In the genomic region with DNA sequence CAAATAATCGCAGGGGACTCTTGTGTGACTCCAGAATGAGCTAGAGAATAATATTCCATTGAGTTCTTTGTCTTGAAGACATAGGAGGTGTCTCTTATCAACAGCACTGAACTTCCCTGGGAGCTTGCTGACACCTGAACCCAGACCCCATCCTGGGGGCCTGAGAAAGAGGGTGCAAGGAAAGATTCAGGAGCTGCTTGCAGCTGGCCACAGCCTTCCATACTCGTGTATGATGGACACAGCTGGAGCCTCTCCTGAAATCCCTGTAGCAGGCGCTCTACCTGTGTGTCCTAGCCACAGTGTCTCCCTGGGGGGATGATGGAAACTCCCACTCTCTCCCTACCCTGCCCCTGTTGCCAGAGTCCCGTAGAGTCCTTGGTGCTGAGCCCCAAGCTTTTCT, we compare ENCODE assay signal across 28 mouse cellular contexts. TPM values are rescaled to one million over a fixed set of nuclear protein-coding genes. Genes with fewer than 3 reads are reported as not detected.
"Had no signal": no experiment of that assay in that cellular context is flagged by ENCODE, and none has a peak within 500 bp of the region (broad histone marks: within the 10 kb centered on the region; RNA-seq: fewer than 3 reads in every experiment).

No protein-coding gene starts in this region.

- H3K4me1 ChIP-seq: liver, embryonic 15.5 days; midbrain, embryonic 12.5 days had no signal

- DNase-seq: kidney, adult 2 months; kidney, postnatal 25 days; layer of hippocampus, adult 9-11 months; lung, adult 2 months; lung, postnatal 14 days; right cerebral cortex, adult 18-20 months; right cerebral cortex, postnatal 14 days; right cerebral cortex, postnatal 4 days; thymus, adult 18-20 months had no signal

- H3K27ac ChIP-seq: kidney, postnatal 0 days; layer of hippocampus, adult 2 months; limb, embryonic 10.5 days; limb, embryonic 13.5 days; liver, embryonic 15.5 days; midbrain, embryonic 12.5 days; stomach, postnatal 0 days had no signal

- ATAC-seq: intestine, postnatal 0 days; midbrain, embryonic 16.5 days had no signal

- H3K4me2 ChIP-seq: limb, embryonic 13.5 days; liver, embryonic 15.5 days; midbrain, embryonic 12.5 days had no signal

- H3K4me3 ChIP-seq: layer of hippocampus, adult 2 months; limb, embryonic 10.5 days; limb, embryonic 13.5 days; liver, embryonic 15.5 days; midbrain, embryonic 12.5 days; myocyte had no signal

- H3K27me3 ChIP-seq: midbrain, embryonic 12.5 days had no signal

- H3K9ac ChIP-seq: limb, embryonic 13.5 days; liver, embryonic 15.5 days; midbrain, embryonic 12.5 days had no signal

- H3K36me3 ChIP-seq: limb, embryonic 10.5 days; limb, embryonic 13.5 days; liver, embryonic 15.5 days; midbrain, embryonic 12.5 days had no signal

- H3K9me3 ChIP-seq: limb, embryonic 10.5 days; liver, embryonic 15.5 days; midbrain, embryonic 12.5 days had no signal

RNA-seq across cellular contexts. Expression of gene Zbp1, which starts 6.5 kb away (rescaled TPM):
- total RNA-seq: layer of hippocampus, postnatal 25 days; left cerebral cortex, adult 18-20 months; left cerebral cortex, postnatal 25 days had no signal
- polyA plus RNA-seq: kidney, embryonic 14.5 days; limb, embryonic 10.5 days; midbrain, embryonic 16.5 days; neural tube, embryonic 11.5 days had no signal

RNA-seq across cellular contexts. Expression of gene Pck1, which starts 59.4 kb away (rescaled TPM):
- total RNA-seq: layer of hippocampus, adult 2 months; layer of hippocampus, postnatal 25 days; left cerebral cortex, adult 18-20 months; left cerebral cortex, postnatal 25 days; megakaryocyte progenitor cell, adult 5-6 weeks; megakaryocyte-erythroid progenitor cell, adult 5-6 weeks; monocyte, adult 5-6 weeks had no signal
- polyA plus RNA-seq: limb, embryonic 10.5 days; limb, embryonic 13.5 days; lung, embryonic 16.5 days; midbrain, embryonic 12.5 days; midbrain, embryonic 16.5 days; myocyte; neural tube, embryonic 11.5 days had no signal
